Mouse (Mus musculus): ENCODE measurements around the gene Zhx3. TPM values are rescaled to one million over a fixed set of nuclear protein-coding genes. Genes with fewer than 3 reads are reported as not detected.

Gene Zhx3
- total RNA-seq, 2 experiments from 2014 or later = 63.4 to 84.0 TPM

GRCm38 (mm10) chr2:160886221-160886620 lies 13.4 kb upstream of the Zhx3 start:
- no peak for DNase-seq (ENCODE audit: low spot score in 2 of 2)
- intact Hi-C loops (cut with DNase I) = loop anchor here (2.0 to 5.0 kb wide), 2 partner anchors 169 to 287 kb away; no protein-coding TSS in a partner anchor

- no peak for DNase-seq (ENCODE audit: low spot score in 2 of 2)
- intact Hi-C loops (cut with DNase I) = loop anchor here (5.0 kb wide), 1 partner anchor 168 kb away; no protein-coding TSS in a partner anchor
Measured at GRCm38 (mm10) chr2:160884830-160885229, 12.0 kb upstream of the Zhx3 start.

GRCm38 (mm10) chr2:160883912-160884311 lies 11.1 kb upstream of the Zhx3 start:
- intact Hi-C loops (cut with DNase I) = loop anchor here (2.0 kb wide), 1 partner anchor 123 kb away; no protein-coding TSS in a partner anchor
- no peak for DNase-seq (ENCODE audit: low spot score in 2 of 2)

GRCm38 (mm10) chr2:160882436-160882835 lies 9.6 kb upstream of the Zhx3 start:
- DNase-seq (ENCODE audit: low spot score in 2 of 2) = no peak
- intact Hi-C loops (cut with DNase I) = loop anchor here (2.0 kb wide), 1 partner anchor 122 kb away; no protein-coding TSS in a partner anchor

GRCm38 (mm10) chr2:160881462-160882101 lies 8.8 kb upstream of the Zhx3 start:
- intact Hi-C loops (cut with DNase I) = loop anchor here (2.0 kb wide), 1 partner anchor 121 kb away; no protein-coding TSS in a partner anchor
- no peak for DNase-seq (ENCODE audit: low spot score in 2 of 2)

GRCm38 (mm10) chr2:160880453-160881195 lies 7.8 kb upstream of the Zhx3 start, which contains the start of gene Lpin3:
Lpin3 (plus strand) TSS chr2:160880670.
- no peak for DNase-seq (ENCODE audit: low spot score in 2 of 2)
- intact Hi-C loops (cut with DNase I) = no loop called here

- no peak for DNase-seq (ENCODE audit: low spot score in 2 of 2)
- intact Hi-C loops (cut with DNase I) = no loop called here
Measured at GRCm38 (mm10) chr2:160876115-160876514, 3.3 kb upstream of the Zhx3 start.

- intact Hi-C loops (cut with DNase I) = loop anchor here (5.0 kb wide), 2 partner anchors 67 to 142 kb away; partner anchors contain the start of gene Plcg1
- DNase-seq (ENCODE audit: low spot score in 2 of 2) = no peak
Measured at GRCm38 (mm10) chr2:160874231-160874877, 1.6 kb upstream of the Zhx3 start.

GRCm38 (mm10) chr2:160872395-160872794 lies 403 bp downstream of the Zhx3 start:
- intact Hi-C loops (cut with DNase I) = loop anchor here (5.0 kb wide), 2 partner anchors 65 to 140 kb away; partner anchors contain the start of gene Plcg1
- peak; percentile 75 to 81 for DNase-seq (ENCODE audit: low spot score in 2 of 2)

GRCm38 (mm10) chr2:160871310-160871709 lies 1.5 kb downstream of the Zhx3 start:
- DNase-seq (ENCODE audit: low spot score in 2 of 2) = no peak
- intact Hi-C loops (cut with DNase I) = loop anchor here (5.0 kb wide), 2 partner anchors 64 to 139 kb away; partner anchors contain the start of gene Plcg1

- no peak for DNase-seq (ENCODE audit: low spot score in 2 of 2)
- intact Hi-C loops (cut with DNase I) = no loop called here
Measured at GRCm38 (mm10) chr2:160869446-160869845, 3.4 kb downstream of the Zhx3 start.

- intact Hi-C loops (cut with DNase I) = no loop called here
- no peak for DNase-seq (ENCODE audit: low spot score in 2 of 2)
Measured at GRCm38 (mm10) chr2:160865266-160865665, 7.5 kb downstream of the Zhx3 start.

GRCm38 (mm10) chr2:160864112-160864511 lies 8.7 kb downstream of the Zhx3 start:
- intact Hi-C loops (cut with DNase I) = no loop called here
- no peak for DNase-seq (ENCODE audit: low spot score in 2 of 2)

- no peak for DNase-seq (ENCODE audit: low spot score in 2 of 2)
- intact Hi-C loops (cut with DNase I) = no loop called here
Measured at GRCm38 (mm10) chr2:160860363-160860762, 12.4 kb downstream of the Zhx3 start.

- intact Hi-C loops (cut with DNase I) = no loop called here
- DNase-seq (ENCODE audit: low spot score in 2 of 2) = no peak
Measured at GRCm38 (mm10) chr2:160856359-160857102, 16.3 kb downstream of the Zhx3 start.

- DNase-seq (ENCODE audit: low spot score in 2 of 2) = peak; percentile 62 to 64
- intact Hi-C loops (cut with DNase I) = no loop called here
Measured at GRCm38 (mm10) chr2:160854687-160855086, 18.1 kb downstream of the Zhx3 start.

- intact Hi-C loops (cut with DNase I) = no loop called here
- no peak for DNase-seq (ENCODE audit: low spot score in 2 of 2)
Measured at GRCm38 (mm10) chr2:160850360-160850759, 22.4 kb downstream of the Zhx3 start.

GRCm38 (mm10) chr2:160849617-160850240 lies 23.1 kb downstream of the Zhx3 start:
- no peak for DNase-seq (ENCODE audit: low spot score in 2 of 2)
- intact Hi-C loops (cut with DNase I) = no loop called here

GRCm38 (mm10) chr2:160848186-160848585 lies 24.6 kb downstream of the Zhx3 start:
- DNase-seq (ENCODE audit: low spot score in 2 of 2) = no peak
- intact Hi-C loops (cut with DNase I) = no loop called here
